Mouse (Mus musculus): ENCODE results near the gene Aldoc. TPM values are rescaled to one million over a fixed set of nuclear protein-coding genes. Genes with fewer than 3 reads are reported as not detected.

Gene Aldoc
- polyA plus RNA-seq, 1 experiment from 2014 or later, result 8.8 TPM

GRCm38 (mm10) chr11:78301357-78302084 is 21.2 kb upstream of the Aldoc start, which contains the start of gene Spag5:
Gene Spag5 (plus strand): TSS chr11:78301529.
- ATAC-seq (replicated peaks; ENCODE audit: low FRiP score) (peak; percentile 99), DNase-seq (ENCODE audit: low spot score) (peak; percentile 89)
- Histone ChIP-seq H3K9ac (ENCODE audit: low read depth, low read length) (peak within 1 kb of the TSS; percentile 84), H3K36me3 (ENCODE audit: control insufficient read depth, insufficient read depth, low read length) (peaks cover 16% of the 10 kb centered on the region), H3K27ac (ENCODE audit: low read depth, low read length) (peak within 1 kb of the TSS; percentile 79), H3K4me2 (peak within 1 kb of the TSS; percentile 63), H3K27me3 (replicated peaks; ENCODE audit: control insufficient read depth, insufficient read depth, low read length) (no peaks in the 10 kb centered on the region), H3K4me1 (replicated peaks; ENCODE audit: control insufficient read depth, insufficient read depth, low read length) (peaks cover 2% of the 10 kb centered on the region; the same call in 1 of the 2 replicates), H3K9me3 (ENCODE audit: control insufficient read depth, low read length) (no peaks in the 10 kb centered on the region), H3K4me3 (ENCODE audit: low read depth, low read length) (peak within 1 kb of the TSS; percentile 84)
- under 1% methylated on average over 49 of the region's 49 CpGs for WGBS

GRCm38 (mm10) chr11:78305272-78305671 is 17.5 kb upstream of the Aldoc start:
- no peak for DNase-seq (ENCODE audit: low spot score)
- Histone ChIP-seq H3K4me1 (replicated peaks; ENCODE audit: control insufficient read depth, insufficient read depth, low read length) (peaks cover 2% of the 10 kb centered on the region; the same call in 1 of the 2 replicates), H3K9me3 (ENCODE audit: control insufficient read depth, low read length) (no peaks in the 10 kb centered on the region), H3K27me3 (replicated peaks; ENCODE audit: control insufficient read depth, insufficient read depth, low read length) (no peaks in the 10 kb centered on the region), H3K4me2 (no peak overlapping the region), H3K9ac (ENCODE audit: low read depth, low read length) (no peak overlapping the region), H3K36me3 (ENCODE audit: control insufficient read depth, insufficient read depth, low read length) (peaks cover 27% of the 10 kb centered on the region), H3K4me3 (ENCODE audit: low read depth, low read length) (no peak overlapping the region), H3K27ac (ENCODE audit: low read depth, low read length) (no peak overlapping the region)
- no peak for ATAC-seq (replicated peaks; ENCODE audit: low FRiP score)
- 84% methylated on average over 4 of the region's 4 CpGs for WGBS

- H3K4me1 ChIP-seq (replicated peaks; ENCODE audit: control insufficient read depth, insufficient read depth, low read length), result no peaks in the 10 kb centered on the region; the same call in 1 of the 2 replicates
- no peaks in the 10 kb centered on the region for H3K27me3 ChIP-seq (replicated peaks; ENCODE audit: control insufficient read depth, insufficient read depth, low read length)
- DNase-seq (ENCODE audit: low spot score) (no peak), ATAC-seq (replicated peaks; ENCODE audit: low FRiP score) (no peak)
- H3K27ac ChIP-seq (ENCODE audit: low read depth, low read length), result no peak overlapping the region
- no peaks in the 10 kb centered on the region for H3K9me3 ChIP-seq (ENCODE audit: control insufficient read depth, low read length)
- H3K36me3 ChIP-seq (ENCODE audit: control insufficient read depth, insufficient read depth, low read length), result peaks cover 48% of the 10 kb centered on the region
- WGBS, result 95% methylated on average over 8 of the region's 8 CpGs
- no peak overlapping the region for H3K9ac ChIP-seq (ENCODE audit: low read depth, low read length)
- no peak overlapping the region for H3K4me2 ChIP-seq
- no peak overlapping the region for H3K4me3 ChIP-seq (ENCODE audit: low read depth, low read length)
Observed at GRCm38 (mm10) chr11:78310861-78311511, 11.8 kb upstream of the Aldoc start.

GRCm38 (mm10) chr11:78313662-78314061 is 9.1 kb upstream of the Aldoc start:
- no peak for ATAC-seq (replicated peaks; ENCODE audit: low FRiP score)
- Histone ChIP-seq H3K27ac (ENCODE audit: low read depth, low read length) (no peak overlapping the region), H3K4me1 (replicated peaks; ENCODE audit: control insufficient read depth, insufficient read depth, low read length) (no peaks in the 10 kb centered on the region), H3K9ac (ENCODE audit: low read depth, low read length) (no peak overlapping the region), H3K4me2 (no peak overlapping the region), H3K9me3 (ENCODE audit: control insufficient read depth, low read length) (no peaks in the 10 kb centered on the region), H3K36me3 (ENCODE audit: control insufficient read depth, insufficient read depth, low read length) (peaks cover 60% of the 10 kb centered on the region), H3K27me3 (replicated peaks; ENCODE audit: control insufficient read depth, insufficient read depth, low read length) (no peaks in the 10 kb centered on the region), H3K4me3 (ENCODE audit: low read depth, low read length) (no peak overlapping the region)
- 95% methylated on average over 2 of the region's 2 CpGs for WGBS
- no peak for DNase-seq (ENCODE audit: low spot score)

GRCm38 (mm10) chr11:78318411-78318810 is 4.4 kb upstream of the Aldoc start:
- Histone ChIP-seq H3K27me3 (replicated peaks; ENCODE audit: control insufficient read depth, insufficient read depth, low read length) (no peaks in the 10 kb centered on the region), H3K4me3 (ENCODE audit: low read depth, low read length) (no peak overlapping the region), H3K4me2 (no peak overlapping the region), H3K36me3 (ENCODE audit: control insufficient read depth, insufficient read depth, low read length) (peaks cover 63% of the 10 kb centered on the region), H3K27ac (ENCODE audit: low read depth, low read length) (no peak overlapping the region), H3K9ac (ENCODE audit: low read depth, low read length) (no peak overlapping the region), H3K4me1 (replicated peaks; ENCODE audit: control insufficient read depth, insufficient read depth, low read length) (peaks cover 7% of the 10 kb centered on the region), H3K9me3 (ENCODE audit: control insufficient read depth, low read length) (no peaks in the 10 kb centered on the region)
- 86% methylated on average over 2 of the region's 2 CpGs for WGBS
- no peak for ATAC-seq (replicated peaks; ENCODE audit: low FRiP score)
- no peak for DNase-seq (ENCODE audit: low spot score)

GRCm38 (mm10) chr11:78322076-78322831 is 514 bp upstream of the Aldoc start:
- no peak overlapping the region for H3K27ac ChIP-seq (ENCODE audit: low read depth, low read length)
- H3K9me3 ChIP-seq (ENCODE audit: control insufficient read depth, low read length), result no peaks in the 10 kb centered on the region
- peaks cover 9% of the 10 kb centered on the region for H3K4me1 ChIP-seq (replicated peaks; ENCODE audit: control insufficient read depth, insufficient read depth, low read length)
- peaks cover 42% of the 10 kb centered on the region for H3K36me3 ChIP-seq (ENCODE audit: control insufficient read depth, insufficient read depth, low read length)
- H3K27me3 ChIP-seq (replicated peaks; ENCODE audit: control insufficient read depth, insufficient read depth, low read length), result no peaks in the 10 kb centered on the region
- ATAC-seq (replicated peaks; ENCODE audit: low FRiP score) (0 out of 2 replicates have a peak, but pooled peaks have one; percentile 11), DNase-seq (ENCODE audit: low spot score) (no peak)
- H3K4me2 ChIP-seq, result peak overlapping the region; percentile 59
- WGBS, result 67% methylated on average over 2 of the region's 2 CpGs
- H3K4me3 ChIP-seq (ENCODE audit: low read depth, low read length), result no peak overlapping the region
- H3K9ac ChIP-seq (ENCODE audit: low read depth, low read length), result no peak overlapping the region

GRCm38 (mm10) chr11:78324000-78324785 is 1.4 kb downstream of the Aldoc start:
- DNase-seq (ENCODE audit: low spot score) (no peak), ATAC-seq (replicated peaks; ENCODE audit: low FRiP score) (no peak)
- 83% methylated on average over 15 of the region's 15 CpGs for WGBS
- H3K36me3 ChIP-seq (ENCODE audit: control insufficient read depth, insufficient read depth, low read length), result peaks cover 26% of the 10 kb centered on the region
- no peaks in the 10 kb centered on the region for H3K27me3 ChIP-seq (replicated peaks; ENCODE audit: control insufficient read depth, insufficient read depth, low read length)
- no peak overlapping the region for H3K4me3 ChIP-seq (ENCODE audit: low read depth, low read length)
- no peak overlapping the region for H3K27ac ChIP-seq (ENCODE audit: low read depth, low read length)
- no peaks in the 10 kb centered on the region for H3K9me3 ChIP-seq (ENCODE audit: control insufficient read depth, low read length)
- no peak overlapping the region for H3K4me2 ChIP-seq
- H3K4me1 ChIP-seq (replicated peaks; ENCODE audit: control insufficient read depth, insufficient read depth, low read length), result peaks cover 12% of the 10 kb centered on the region
- H3K9ac ChIP-seq (ENCODE audit: low read depth, low read length), result no peak overlapping the region

GRCm38 (mm10) chr11:78324965-78325364 is 2.2 kb downstream of the Aldoc start:
- peaks cover 12% of the 10 kb centered on the region for H3K4me1 ChIP-seq (replicated peaks; ENCODE audit: control insufficient read depth, insufficient read depth, low read length)
- no peaks in the 10 kb centered on the region for H3K9me3 ChIP-seq (ENCODE audit: control insufficient read depth, low read length)
- no peak overlapping the region for H3K27ac ChIP-seq (ENCODE audit: low read depth, low read length)
- no peak overlapping the region for H3K9ac ChIP-seq (ENCODE audit: low read depth, low read length)
- WGBS, result 90% methylated on average over 12 of the region's 12 CpGs
- H3K4me2 ChIP-seq, result no peak overlapping the region
- peaks cover 19% of the 10 kb centered on the region for H3K36me3 ChIP-seq (ENCODE audit: control insufficient read depth, insufficient read depth, low read length)
- DNase-seq (ENCODE audit: low spot score) (no peak), ATAC-seq (replicated peaks; ENCODE audit: low FRiP score) (no peak)
- H3K27me3 ChIP-seq (replicated peaks; ENCODE audit: control insufficient read depth, insufficient read depth, low read length), result no peaks in the 10 kb centered on the region
- H3K4me3 ChIP-seq (ENCODE audit: low read depth, low read length), result no peak overlapping the region

Measured in liver, embryonic 11.5 days (tissue).